Comparison of ENCODE assay signal across 18 mouse cellular contexts in the genomic region with DNA sequence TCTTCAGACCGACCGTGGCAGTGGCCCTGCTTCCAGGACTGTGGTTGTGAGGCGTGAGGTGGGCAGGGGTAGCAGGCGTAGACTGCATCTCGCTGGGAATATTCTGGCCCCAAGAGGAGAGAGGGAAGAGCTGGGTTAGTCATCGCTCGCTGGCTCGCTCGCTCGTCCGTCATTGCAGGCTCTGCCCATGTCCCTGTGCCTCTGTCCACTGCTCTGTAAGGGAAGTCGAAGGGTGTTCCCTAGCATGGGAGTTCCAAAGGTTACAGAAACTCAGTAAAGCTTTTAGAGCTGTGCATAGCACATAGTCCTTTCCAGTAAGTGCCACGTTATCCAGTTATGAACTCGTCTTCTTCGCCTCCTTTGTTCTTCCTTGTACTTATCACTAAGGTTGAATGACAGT. TPM values are rescaled to one million over a fixed set of nuclear protein-coding genes. Genes with fewer than 3 reads are reported as not detected.
DNase-seq lines count a peak whose midpoint lies in the region; ATAC-seq and TF ChIP-seq lines count a peak whose summit lies in the region.
"Had no signal": no experiment of that assay in that cellular context is flagged by ENCODE, and none has a peak within 500 bp of the region (broad histone marks: within the 10 kb centered on the region; RNA-seq: fewer than 3 reads in every experiment).

No protein-coding gene starts in this region.

- no peaks in the 10 kb centered on the region for H3K27me3 ChIP-seq in liver, embryonic 15.5 days
- no peaks in the 10 kb centered on the region for H3K27me3 ChIP-seq in liver, postnatal 0 days (ENCODE audit: insufficient read depth, low read length)
- H3K27me3 ChIP-seq in heart, postnatal 0 days (ENCODE audit: control insufficient read depth, insufficient read depth, low read length), result no peaks in the 10 kb centered on the region
- no peaks in the 10 kb centered on the region for H3K27me3 ChIP-seq in stomach, postnatal 0 days (ENCODE audit: control insufficient read depth, insufficient read depth, low read length)
- H3K27me3 ChIP-seq: CH12.LX; limb, embryonic 15.5 days; midbrain, embryonic 13.5 days; stomach, embryonic 15.5 days had no signal

- peak; percentile 22; the same call in 1 of the 2 replicates for ATAC-seq in liver, embryonic 15.5 days (ENCODE audit: insufficient read depth)
- ATAC-seq in liver, postnatal 0 days, result no peak
- peak; percentile 72 for ATAC-seq in heart, postnatal 0 days (ENCODE audit: insufficient read depth, low read depth)
- peak; percentile 35; the same call in 1 of the 2 replicates for ATAC-seq in stomach, postnatal 0 days (ENCODE audit: low FRiP score, low TSS enrichment)
- no peak for ATAC-seq in erythroid progenitor cell, adult 5-6 weeks (replicated peaks; ENCODE audit: low FRiP score, poor library complexity, severe bottlenecking)
- ATAC-seq: hindbrain, embryonic 16.5 days; midbrain, embryonic 13.5 days had no signal

- WGBS in liver, embryonic 15.5 days (ENCODE audit: insufficient replicate concordance), result 88% methylated on average over 15 of the region's 15 CpGs
- WGBS in liver, postnatal 0 days (ENCODE audit: insufficient replicate concordance), result 83% methylated on average over 15 of the region's 15 CpGs
- 30% methylated on average over 15 of the region's 15 CpGs for WGBS in heart, postnatal 0 days
- WGBS in stomach, postnatal 0 days, result 76% methylated on average over 15 of the region's 15 CpGs

- no peak for TF ChIP-seq CTCF in liver, postnatal 0 days (IDR thresholded peaks at IDR 0.05; ENCODE audit: low read depth)
- TF ChIP-seq CTCF in heart, postnatal 0 days (IDR thresholded peaks at IDR 0.05; ENCODE audit: low read depth), result no peak
- no peak for TF ChIP-seq CTCF in stomach, postnatal 0 days (IDR thresholded peaks at IDR 0.05; ENCODE audit: low read depth)

- H3K4me2 ChIP-seq in liver, embryonic 15.5 days, result no peak overlapping the region
- H3K4me2 ChIP-seq in liver, postnatal 0 days (ENCODE audit: low read depth, low read length), result no peak overlapping the region
- H3K4me2 ChIP-seq in heart, postnatal 0 days (ENCODE audit: low read depth, low read length), result peak overlapping the region; percentile 22
- H3K4me2 ChIP-seq in stomach, postnatal 0 days (replicated peaks; ENCODE audit: low read depth), result peak overlapping the region; percentile 25; the same call in 1 of the 2 replicates
- H3K4me2 ChIP-seq: limb, embryonic 15.5 days; midbrain, embryonic 13.5 days; stomach, embryonic 15.5 days had no signal

- DNase-seq in heart, adult 18-20 months, result peak; percentile 17 to 19
- no peak for DNase-seq in heart, adult 11 months
- no peak for DNase-seq in liver, postnatal 0 days
- DNase-seq in heart, postnatal 0 days (ENCODE audit: low spot score), result peak; percentile 57
- no peak for DNase-seq in stomach, postnatal 0 days (ENCODE audit: low spot score)
- DNase-seq in urinary bladder, adult 2 months (ENCODE audit: low spot score), result no peak
- DNase-seq: adrenal gland, postnatal 14 days; cerebellum, adult 8-10 months; gastrocnemius, postnatal 25 days; kidney, postnatal 25 days had no signal

- no peak overlapping the region for H3K9ac ChIP-seq in liver, embryonic 15.5 days
- H3K9ac ChIP-seq in liver, postnatal 0 days (replicated peaks), result no peak overlapping the region
- no peak overlapping the region for H3K9ac ChIP-seq in heart, postnatal 0 days (replicated peaks; ENCODE audit: low read depth, low read length)
- no peak overlapping the region for H3K9ac ChIP-seq in stomach, postnatal 0 days (ENCODE audit: low read length)
- H3K9ac ChIP-seq: limb, embryonic 15.5 days; midbrain, embryonic 13.5 days; stomach, embryonic 15.5 days had no signal

- no peak overlapping the region for H3K4me3 ChIP-seq in liver, embryonic 15.5 days (replicated peaks)
- no peak overlapping the region for H3K4me3 ChIP-seq in liver, postnatal 0 days (ENCODE audit: low read depth, low read length)
- H3K4me3 ChIP-seq in heart, postnatal 0 days (ENCODE audit: low read depth, low read length), result no peak overlapping the region
- no peak overlapping the region for H3K4me3 ChIP-seq in stomach, postnatal 0 days (ENCODE audit: low read depth, low read length)
- H3K4me3 ChIP-seq: limb, embryonic 15.5 days; midbrain, embryonic 13.5 days; myocyte; stomach, embryonic 15.5 days had no signal

- peaks cover 77% of the 10 kb centered on the region for H3K36me3 ChIP-seq in liver, embryonic 15.5 days (replicated peaks)
- peaks cover 71% of the 10 kb centered on the region for H3K36me3 ChIP-seq in liver, postnatal 0 days (replicated peaks; ENCODE audit: insufficient read depth, low read length)
- peaks cover 63% of the 10 kb centered on the region for H3K36me3 ChIP-seq in heart, postnatal 0 days (replicated peaks; ENCODE audit: control insufficient read depth, insufficient read depth, low read length)
- H3K36me3 ChIP-seq in stomach, postnatal 0 days (ENCODE audit: control insufficient read depth, insufficient read depth, low read length), result no peaks in the 10 kb centered on the region
- H3K36me3 ChIP-seq: stomach, embryonic 15.5 days had no signal

- H3K27ac ChIP-seq in liver, embryonic 15.5 days (replicated peaks), result no peak overlapping the region
- no peak overlapping the region for H3K27ac ChIP-seq in liver, postnatal 0 days (ENCODE audit: low read depth)
- H3K27ac ChIP-seq in heart, postnatal 0 days (ENCODE audit: low read depth), result peak overlapping the region; percentile 61
- no peak overlapping the region for H3K27ac ChIP-seq in stomach, postnatal 0 days (replicated peaks)
- H3K27ac ChIP-seq: limb, embryonic 15.5 days; midbrain, embryonic 13.5 days; stomach, embryonic 15.5 days had no signal

- no peaks in the 10 kb centered on the region for H3K4me1 ChIP-seq in liver, embryonic 15.5 days (replicated peaks)
- no peaks in the 10 kb centered on the region for H3K4me1 ChIP-seq in liver, postnatal 0 days (ENCODE audit: insufficient read depth)
- peaks cover 10% of the 10 kb centered on the region; the same call in 1 of the 2 replicates for H3K4me1 ChIP-seq in heart, postnatal 0 days (ENCODE audit: control insufficient read depth, insufficient read depth)
- no peaks in the 10 kb centered on the region for H3K4me1 ChIP-seq in stomach, postnatal 0 days (replicated peaks; ENCODE audit: control insufficient read depth, insufficient read depth)
- H3K4me1 ChIP-seq: limb, embryonic 15.5 days; stomach, embryonic 15.5 days had no signal

- no peak for TF ChIP-seq EP300 in liver, postnatal 0 days (IDR thresholded peaks at IDR 0.05; ENCODE audit: low read depth)
- no peak for TF ChIP-seq EP300 in heart, postnatal 0 days (IDR thresholded peaks at IDR 0.05; ENCODE audit: low read depth)
- no peak for TF ChIP-seq EP300 in stomach, postnatal 0 days (optimal IDR thresholded peaks at IDR 0.05)

- no peaks in the 10 kb centered on the region for H3K9me3 ChIP-seq in liver, embryonic 15.5 days (replicated peaks)
- H3K9me3 ChIP-seq in liver, postnatal 0 days (ENCODE audit: low read length), result no peaks in the 10 kb centered on the region
- no peaks in the 10 kb centered on the region for H3K9me3 ChIP-seq in heart, postnatal 0 days (replicated peaks; ENCODE audit: control insufficient read depth, low read length)
- H3K9me3 ChIP-seq in stomach, postnatal 0 days (ENCODE audit: control insufficient read depth, low read length), result no peaks in the 10 kb centered on the region
- H3K9me3 ChIP-seq: limb, embryonic 15.5 days; midbrain, embryonic 13.5 days; stomach, embryonic 15.5 days had no signal

RNA-seq across cellular contexts. Expression of a gene that starts 26.8 kb away (rescaled TPM):
- 1 to 10 TPM; 2.8 to 3.1 TPM for total RNA-seq in heart, adult 18-20 months (2021)
- 1.3 and 1.7 TPM in 2 replicates for polyA plus RNA-seq in liver, embryonic 15.5 days (2015; fragmentation: Nextera tagmentation; extraction: Ambion mirVana)
- 2.0 TPM in 2 replicates for polyA plus RNA-seq in liver, postnatal 0 days (2015; fragmentation: Nextera tagmentation; extraction: Ambion mirVana)
- total RNA-seq in heart, postnatal 0 days (2014; rRNA removed; ENCODE audit: low replicate concordance), result 2.5 and 7.2 TPM in 2 replicates
- 2.5 and 3.2 TPM in 2 replicates for polyA plus RNA-seq in heart, postnatal 0 days (2015; fragmentation: Nextera tagmentation; extraction: Ambion mirVana)
- polyA plus RNA-seq in stomach, postnatal 0 days (2015; fragmentation: Nextera tagmentation; extraction: Ambion mirVana), result 1.5 and 1.7 TPM in 2 replicates
- total RNA-seq in erythroid progenitor cell, adult 5-6 weeks (2015; ENCODE audit: low replicate concordance), result not detected in 2 replicates
- 0.26 and 2.6 TPM in 2 replicates for total RNA-seq in erythroid progenitor cell, adult 5-6 weeks (2017; ENCODE audit: low replicate concordance)
- polyA plus RNA-seq in urinary bladder, adult 2 months (2012; rRNA removed), result 3.4 and 4.9 TPM in 2 replicates

Comparison
In these comparisons a context has a peak if more than half of its experiments do, and no peak if none do; other contexts are left out.
1. DNase-seq: peak in heart, adult 18-20 months (2 of 2) and heart, postnatal 0 days (single experiment); none in heart, adult 11 months (single experiment), liver, postnatal 0 days (single experiment), stomach, postnatal 0 days (single experiment) and urinary bladder, adult 2 months (single experiment).
2. ATAC-seq: peak in liver, embryonic 15.5 days (single experiment), heart, postnatal 0 days (single experiment) and stomach, postnatal 0 days (single experiment); none in liver, postnatal 0 days (single experiment) and erythroid progenitor cell, adult 5-6 weeks (single experiment).
3. H3K4me2 ChIP-seq: peak in heart, postnatal 0 days (single experiment) and stomach, postnatal 0 days (single experiment); none in liver, embryonic 15.5 days (single experiment) and liver, postnatal 0 days (single experiment).